Mouse (Mus musculus) mesoderm, embryonic 11.5 days (tissue): ENCODE measurements at regions not wholly inside any gene's neighbourhood (a gene's known extent, or its start where the extent isn't known, plus 50 kb on each side); places are given as distances from the start of the nearest gene placed in this dataset.
A peak's percentile ranks its signal among the peaks of the same experiment; 100 is the strongest.

Experiments
- DNase-seq: peaks from one replicate; pipeline ENCODE4 v3.0.0-alpha.2; 2012; ENCODE audit warnings: low read depth, low spot score

DNA sequence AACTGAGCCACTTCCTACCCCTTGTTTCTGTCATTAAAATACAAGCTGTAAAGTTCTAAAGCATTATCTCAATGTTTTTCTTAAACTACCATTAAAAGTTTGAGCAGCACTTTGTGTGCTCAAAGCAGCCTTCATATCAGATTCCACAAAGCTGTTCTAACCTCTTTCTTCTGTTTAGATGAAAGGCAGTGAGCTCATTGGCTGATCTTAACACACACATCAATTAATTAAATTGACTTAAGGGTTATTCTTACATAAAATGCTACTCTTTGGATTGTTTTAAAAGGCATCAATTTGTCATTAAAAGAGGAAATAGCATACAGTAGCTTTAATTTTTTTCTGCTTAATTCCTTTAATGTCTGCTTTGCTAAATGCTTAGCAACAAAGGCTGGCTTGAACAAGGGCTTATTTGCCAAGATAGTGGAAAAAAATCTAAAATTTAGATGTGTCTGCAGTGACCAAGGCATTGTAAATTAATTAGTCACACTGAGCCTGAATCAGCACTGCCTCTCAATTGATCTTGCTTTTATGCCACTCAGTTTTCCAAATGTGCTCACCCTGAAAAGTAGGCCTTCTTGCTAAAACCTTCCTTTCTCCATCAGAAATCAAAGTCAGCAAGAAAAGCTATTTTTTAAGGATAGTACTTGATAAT is 777.5 kb downstream of the Tmem114 start:
- no peak for DNase-seq

DNA sequence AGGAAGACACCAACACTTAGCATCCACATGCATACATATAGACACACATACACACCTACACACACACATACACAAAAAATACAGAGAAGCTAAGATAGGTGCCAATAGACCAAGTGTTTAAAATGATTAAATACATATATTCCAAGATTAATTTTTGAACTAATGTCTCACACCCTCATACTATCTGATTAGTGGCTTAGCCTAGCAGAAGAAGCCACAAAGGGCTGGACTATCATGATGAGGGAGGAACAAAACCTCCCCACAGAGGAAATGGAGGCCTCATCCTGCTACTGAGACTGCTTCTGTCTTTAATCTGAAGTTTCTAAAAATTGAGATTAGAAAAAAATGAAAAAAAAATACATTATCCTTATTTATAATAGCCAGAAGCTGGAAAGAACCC is 780.6 kb downstream of the Tmem114 start:
- DNase-seq = no peak

- peak; percentile 48 for DNase-seq
Measured at GRCm38 (mm10) chr16:7638955-7639755, 785.8 kb downstream of the Tmem114 start.

DNA sequence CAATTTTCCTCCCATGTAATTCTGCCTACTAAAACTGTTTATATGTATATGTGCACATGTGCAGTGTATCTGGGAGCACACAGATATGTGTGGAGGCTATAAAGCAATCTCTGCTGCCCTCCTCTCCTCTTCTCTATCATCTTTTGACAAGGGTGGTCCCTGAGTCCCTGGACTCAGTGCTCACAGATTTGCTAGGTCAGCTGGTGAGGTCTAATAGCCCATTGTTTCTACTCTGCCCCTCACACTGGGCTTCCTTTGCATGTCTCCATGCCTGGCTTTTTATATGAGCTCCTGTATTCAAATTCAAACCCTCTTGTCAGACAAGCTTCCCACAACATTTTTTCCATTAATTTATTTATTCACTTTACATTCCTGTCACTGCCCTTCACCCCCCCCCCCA is 786.9 kb downstream of the Tmem114 start:
- DNase-seq = no peak

DNA sequence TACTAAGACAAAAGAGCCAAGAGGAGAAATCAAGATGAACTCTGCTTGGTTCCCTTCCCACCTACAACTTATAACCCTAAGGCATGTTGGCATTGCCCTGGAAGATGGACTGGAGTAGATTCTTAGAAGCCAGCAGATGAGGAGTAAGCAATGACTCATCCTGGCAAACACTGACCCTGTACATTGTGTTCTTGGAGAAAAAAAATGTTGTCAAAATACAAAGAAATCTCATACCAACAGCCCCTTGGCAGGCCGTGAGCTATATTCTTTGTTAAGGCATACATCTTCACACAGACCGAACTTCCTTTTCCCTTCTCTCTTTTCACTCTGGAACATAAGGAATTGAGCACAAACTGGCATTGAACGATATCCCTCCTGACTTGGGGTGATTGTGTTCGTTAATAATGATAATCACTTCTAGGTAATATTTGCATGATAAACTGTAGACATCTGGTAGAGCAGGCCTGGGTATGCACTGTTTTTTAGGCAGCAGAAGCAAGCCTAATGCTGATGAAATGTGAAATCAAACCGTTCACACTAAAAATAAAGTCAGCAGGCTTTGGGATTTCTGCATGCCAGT is 787.7 kb downstream of the Tmem114 start:
- DNase-seq = no peak

DNA sequence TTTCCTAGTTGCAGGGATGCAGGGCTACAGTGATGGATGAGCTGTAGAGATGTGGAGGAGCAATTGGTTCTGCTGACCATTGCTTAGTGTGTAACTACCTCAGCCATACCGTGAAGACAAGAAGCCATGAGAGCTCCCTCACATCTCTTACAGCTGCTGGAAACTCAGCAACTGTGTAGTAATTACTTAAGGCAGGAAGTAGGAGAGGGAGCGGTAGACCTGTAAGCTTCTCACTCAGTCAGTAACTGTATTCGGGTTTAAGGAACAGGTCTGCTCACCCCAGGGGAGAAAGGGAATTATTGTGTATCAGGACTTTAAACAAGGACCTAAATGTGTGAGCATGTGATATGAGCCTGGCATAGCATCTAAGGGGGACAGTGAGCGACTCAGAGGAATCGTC is 788.6 kb downstream of the Tmem114 start:
- no peak for DNase-seq

DNA sequence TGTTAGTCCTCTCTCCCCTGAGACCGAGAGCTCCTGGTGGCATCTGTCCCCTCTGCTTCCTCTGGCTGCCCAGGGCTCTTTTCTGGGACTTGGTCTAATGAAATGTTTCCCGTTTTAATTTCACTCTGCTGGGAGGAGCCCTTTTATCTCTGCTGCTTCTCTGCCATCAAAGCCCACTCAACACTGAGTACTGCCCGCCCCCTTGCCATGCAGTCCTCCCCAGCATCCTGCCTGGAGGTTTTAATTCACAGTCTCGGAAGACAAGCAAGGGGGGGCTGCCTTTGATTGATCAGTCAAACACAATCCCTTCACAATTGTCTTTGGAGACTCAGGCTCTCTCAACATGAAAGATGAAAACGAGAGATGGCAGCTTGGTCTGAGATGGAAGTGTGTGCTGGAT is 792.5 kb downstream of the Tmem114 start:
- DNase-seq = no peak

GRCm38 (mm10) chr16:7628351-7628750 is 796.6 kb downstream of the Tmem114 start:
- DNase-seq = no peak

DNA sequence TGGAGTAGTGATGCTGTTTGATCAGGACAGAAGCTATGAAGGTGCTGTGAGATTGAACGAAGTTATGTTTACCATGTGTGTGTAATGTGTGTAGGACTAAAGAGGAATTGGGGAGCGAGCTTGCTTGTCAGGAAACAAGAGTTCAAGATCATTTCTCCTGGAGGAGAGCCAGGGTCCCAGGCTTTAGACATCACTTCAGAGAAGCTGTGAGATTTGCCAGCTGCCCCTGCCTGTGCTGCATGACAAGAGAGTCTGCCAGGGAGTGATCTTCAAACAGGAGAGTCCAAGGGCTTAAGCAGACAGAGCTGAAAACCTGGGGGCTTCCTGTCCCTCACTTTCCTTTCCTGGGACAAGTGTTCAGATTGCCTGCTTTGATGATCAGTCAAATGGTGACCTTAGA is 818.3 kb downstream of the Tmem114 start:
- no peak for DNase-seq

- no peak for DNase-seq
Measured at GRCm38 (mm10) chr16:7602428-7602827, 822.5 kb downstream of the Tmem114 start.

GRCm38 (mm10) chr16:7574879-7575278 is 850.1 kb downstream of the Tmem114 start:
- no peak for DNase-seq

- DNase-seq = no peak
Measured at GRCm38 (mm10) chr16:7560841-7561240, 864.1 kb downstream of the Tmem114 start.

DNA sequence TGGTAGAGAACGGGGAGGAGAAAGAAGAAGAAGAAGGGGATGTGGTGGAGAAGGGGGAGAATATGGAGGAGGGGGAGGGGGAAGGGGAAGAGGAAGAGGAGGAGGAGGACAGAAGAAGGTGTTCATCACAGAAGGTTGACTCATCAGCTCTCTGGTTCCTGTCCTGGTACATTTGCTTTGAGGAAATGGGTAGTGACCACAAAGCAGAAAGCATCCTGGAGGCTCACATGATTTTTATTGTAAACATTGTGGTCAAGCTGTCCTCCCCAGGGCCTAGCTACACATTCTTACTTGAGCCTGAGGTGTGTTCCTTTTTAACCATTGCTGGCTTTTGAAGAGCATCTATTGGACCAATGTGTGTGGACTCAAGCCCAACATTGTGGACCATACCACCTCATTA is 865.8 kb downstream of the Tmem114 start:
- no peak for DNase-seq

DNA sequence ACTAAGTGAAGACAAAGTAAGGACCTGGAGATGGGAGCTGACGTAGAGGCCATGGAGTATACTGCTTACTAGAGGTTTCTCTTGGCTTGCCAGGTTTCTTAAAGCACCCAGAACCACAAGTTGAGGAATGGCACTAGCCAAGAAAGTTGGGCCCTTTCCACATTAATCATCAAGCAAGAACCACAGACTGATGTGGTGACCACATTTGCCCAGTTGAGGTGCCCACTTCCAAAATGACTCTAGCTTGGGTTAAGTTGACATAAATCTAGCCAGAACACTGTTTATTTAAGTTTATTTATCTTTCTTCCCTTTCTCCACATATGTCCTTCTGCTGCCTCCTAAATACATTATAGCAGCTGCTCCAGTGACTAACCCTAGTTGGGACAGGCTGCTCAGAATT is 866.3 kb downstream of the Tmem114 start:
- no peak for DNase-seq

GRCm38 (mm10) chr16:7555911-7556310 is 869.0 kb downstream of the Tmem114 start:
- DNase-seq = no peak

DNA sequence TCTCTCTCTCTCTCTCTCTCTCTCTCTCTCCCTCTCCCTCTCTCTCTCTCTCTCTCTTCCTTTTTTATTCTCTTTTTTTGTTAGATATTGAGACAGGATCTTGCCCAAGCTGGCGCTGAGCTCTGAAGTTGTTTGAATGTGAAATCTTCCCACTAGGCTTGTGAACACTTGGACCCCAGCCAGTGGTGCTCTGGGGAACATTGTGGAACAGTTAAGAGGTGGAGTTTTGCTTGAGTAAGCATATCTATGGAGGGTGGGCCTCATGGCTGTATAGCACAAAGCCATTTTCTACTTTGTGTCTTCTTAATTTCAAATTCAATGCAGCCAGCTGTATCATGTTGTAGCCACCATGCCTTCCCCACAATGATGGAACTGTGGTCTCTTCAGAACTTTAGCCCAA is 875.4 kb downstream of the Tmem114 start:
- no peak for DNase-seq

DNA sequence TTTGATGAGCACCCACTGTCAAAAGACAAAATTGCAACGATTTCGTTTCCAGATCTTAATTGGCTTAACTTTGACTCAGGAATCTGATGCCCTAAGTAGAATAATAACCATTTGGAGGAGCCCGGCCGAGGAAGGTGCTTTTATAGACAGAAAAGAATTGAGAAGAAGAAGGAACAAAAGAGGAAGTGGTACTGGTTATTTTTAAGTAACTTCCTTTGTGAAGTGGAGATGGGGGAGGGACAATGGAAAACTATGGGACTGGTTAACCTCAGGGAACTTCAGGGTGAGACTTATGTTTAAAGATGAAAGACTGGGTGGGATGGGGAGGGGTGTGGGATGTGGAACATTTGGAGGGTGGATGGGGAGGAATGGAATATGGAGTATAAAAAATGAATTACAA is 880.9 kb downstream of the Tmem114 start:
- DNase-seq = no peak

- no peak for DNase-seq
Measured at GRCm38 (mm10) chr16:7529811-7530210, 895.1 kb downstream of the Tmem114 start.

GRCm38 (mm10) chr16:7528963-7529362 is 896.0 kb downstream of the Tmem114 start:
- no peak for DNase-seq

DNA sequence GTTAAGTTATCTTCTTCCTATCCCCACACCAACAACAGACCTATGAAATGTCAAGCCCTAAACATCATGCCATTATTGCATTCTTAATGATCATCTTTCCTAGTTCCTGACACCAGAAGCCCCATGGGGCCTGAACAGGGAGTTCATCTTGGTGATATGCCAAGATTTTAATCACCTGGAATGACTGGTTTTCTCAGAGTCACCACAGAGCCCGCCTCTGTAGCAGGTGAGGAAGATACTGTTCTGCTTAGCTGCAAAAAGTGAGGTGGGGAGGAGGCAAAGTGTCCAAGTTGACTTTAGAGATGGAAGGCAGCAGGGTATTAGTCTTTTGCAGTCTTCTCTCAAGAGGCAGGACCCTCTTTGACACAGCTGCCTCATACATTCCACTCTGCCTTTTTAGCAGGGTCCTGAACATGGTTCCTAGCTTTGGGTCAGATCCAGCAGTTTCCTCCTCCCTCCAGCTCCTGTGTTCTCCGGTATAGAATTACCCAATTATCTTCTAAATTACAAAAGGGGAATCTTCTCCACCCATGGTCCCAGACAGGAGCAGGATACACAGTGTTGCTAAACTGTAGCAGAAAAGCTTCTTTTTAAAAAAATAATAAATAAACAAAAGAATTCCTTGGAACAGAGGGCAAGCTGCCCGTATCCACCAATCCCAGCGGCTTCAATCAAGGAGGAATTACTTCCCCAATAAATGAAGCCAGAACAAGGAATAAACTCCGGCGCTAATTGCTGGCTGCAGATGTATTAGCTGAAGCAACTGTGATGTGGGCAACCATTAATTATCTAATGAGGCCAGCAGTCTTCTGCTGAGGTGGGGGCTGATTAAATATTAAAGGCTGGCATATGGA is 896.8 kb downstream of the Tmem114 start:
- no peak for DNase-seq

GRCm38 (mm10) chr16:7518711-7519110 is 906.2 kb downstream of the Tmem114 start:
- no peak for DNase-seq
